Comparison of ENCODE assay signal across 8 mouse cellular contexts in the genomic region with DNA sequence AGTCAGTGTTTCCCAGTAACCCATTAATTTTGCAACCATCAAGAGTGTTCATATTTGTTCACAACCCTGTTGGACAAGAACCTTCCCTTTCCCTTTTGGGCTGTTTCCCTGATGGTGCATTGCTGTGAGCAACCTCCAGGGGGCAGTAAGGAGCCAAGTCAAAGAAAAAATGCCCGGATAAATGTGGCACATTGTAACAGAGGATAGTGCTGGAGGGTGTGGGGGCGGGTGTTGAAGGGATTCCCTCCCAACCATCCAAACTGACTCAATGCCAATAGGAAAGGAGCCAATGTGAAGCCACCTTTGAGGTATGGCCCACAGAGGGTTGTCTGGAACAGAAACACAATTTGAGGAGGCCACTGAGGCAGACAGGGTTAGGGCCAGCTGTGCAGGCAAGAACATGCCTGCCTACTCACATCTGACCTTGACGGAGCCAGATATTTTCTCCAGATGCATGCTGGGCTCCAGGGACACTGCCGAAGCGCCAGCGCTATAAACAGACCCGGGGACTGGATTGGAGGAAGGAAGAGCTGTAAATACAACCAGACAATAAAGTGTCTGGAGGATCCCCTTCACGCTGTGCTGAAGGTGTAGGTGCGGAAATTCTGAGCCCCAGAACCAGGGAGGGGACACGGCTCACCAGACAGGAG. TPM values are rescaled to one million over a fixed set of nuclear protein-coding genes. Genes with fewer than 3 reads are reported as not detected.
A peak's percentile ranks its signal among the peaks of the same experiment; 100 is the strongest.
DNase-seq lines count a peak whose midpoint lies in the region; ATAC-seq and TF ChIP-seq lines count a peak whose summit lies in the region.

No protein-coding gene starts in this region.

- ATAC-seq in embryonic facial prominence, embryonic 15.5 days (ENCODE audit: insufficient number of reproducible peaks, low FRiP score, low TSS enrichment, low read depth), result no peak
- ATAC-seq in kidney, embryonic 15.5 days (replicated peaks; ENCODE audit: low FRiP score), result no peak
- ATAC-seq in liver, embryonic 15.5 days (ENCODE audit: insufficient read depth), result no peak
- ATAC-seq in neural tube, embryonic 15.5 days (ENCODE audit: low FRiP score), result peak; percentile 35; the same call in 1 of the 2 replicates

- TF ChIP-seq CTCF in E14TG2a.4 (conservative IDR thresholded peaks at IDR 0.05; ENCODE audit: low read length), result peak; percentile 99
- TF ChIP-seq CTCF in thymus, adult 2 months (IDR thresholded peaks at IDR 0.05; ENCODE audit: borderline replicate concordance, control insufficient read depth, extremely low read depth, insufficient read depth, low read length, poor library complexity), result peak; percentile 13; the same call in 1 of the 2 replicates

- WGBS in embryonic facial prominence, embryonic 15.5 days, result 20% methylated on average over 10 of the region's 10 CpGs
- WGBS in heart, embryonic 10.5 days, result 41% methylated on average over 10 of the region's 10 CpGs
- WGBS in kidney, embryonic 15.5 days, result 15% methylated on average over 10 of the region's 10 CpGs
- WGBS in liver, embryonic 15.5 days (ENCODE audit: insufficient replicate concordance), result 26% methylated on average over 10 of the region's 10 CpGs
- 8% methylated on average over 10 of the region's 10 CpGs for WGBS in neural tube, embryonic 15.5 days
- WGBS in thymus, adult 2 months, result 44% methylated on average over 10 of the region's 10 CpGs

- H3K27me3 ChIP-seq in E14TG2a.4 (ENCODE audit: insufficient read depth, low read length), result peaks cover 12% of the 10 kb centered on the region
- no peaks in the 10 kb centered on the region for H3K27me3 ChIP-seq in embryonic facial prominence, embryonic 15.5 days
- peaks cover 19% of the 10 kb centered on the region for H3K27me3 ChIP-seq in heart, embryonic 10.5 days (ENCODE audit: insufficient read depth, poor library complexity, severe bottlenecking)
- no peaks in the 10 kb centered on the region for H3K27me3 ChIP-seq in kidney, embryonic 15.5 days
- no peaks in the 10 kb centered on the region for H3K27me3 ChIP-seq in liver, embryonic 15.5 days
- H3K27me3 ChIP-seq in neural tube, embryonic 15.5 days (replicated peaks), result no peaks in the 10 kb centered on the region
- H3K27me3 ChIP-seq in thymus, adult 2 months (ENCODE audit: control insufficient read depth, insufficient read depth, low read length), result no peaks in the 10 kb centered on the region

- no peaks in the 10 kb centered on the region for H3K36me3 ChIP-seq in E14TG2a.4 (ENCODE audit: insufficient read depth, low read length)
- no peaks in the 10 kb centered on the region for H3K36me3 ChIP-seq in embryonic facial prominence, embryonic 15.5 days
- H3K36me3 ChIP-seq in heart, embryonic 10.5 days, result no peaks in the 10 kb centered on the region
- no peaks in the 10 kb centered on the region for H3K36me3 ChIP-seq in kidney, embryonic 15.5 days
- no peaks in the 10 kb centered on the region for H3K36me3 ChIP-seq in liver, embryonic 15.5 days (replicated peaks)
- no peaks in the 10 kb centered on the region for H3K36me3 ChIP-seq in neural tube, embryonic 15.5 days
- H3K36me3 ChIP-seq in thymus, adult 2 months (ENCODE audit: control insufficient read depth, insufficient read depth, low read length), result no peaks in the 10 kb centered on the region

- H3K9me3 ChIP-seq in E14TG2a.4 (ENCODE audit: low read length), result no peaks in the 10 kb centered on the region
- H3K9me3 ChIP-seq in embryonic facial prominence, embryonic 15.5 days (replicated peaks), result no peaks in the 10 kb centered on the region
- no peaks in the 10 kb centered on the region for H3K9me3 ChIP-seq in heart, embryonic 10.5 days
- no peaks in the 10 kb centered on the region for H3K9me3 ChIP-seq in kidney, embryonic 15.5 days (replicated peaks)
- no peaks in the 10 kb centered on the region for H3K9me3 ChIP-seq in liver, embryonic 15.5 days (replicated peaks)
- no peaks in the 10 kb centered on the region for H3K9me3 ChIP-seq in neural tube, embryonic 15.5 days (replicated peaks)

- peak overlapping the region; percentile 77 for H3K27ac ChIP-seq in embryonic facial prominence, embryonic 15.5 days (replicated peaks)
- H3K27ac ChIP-seq in heart, embryonic 10.5 days, result peak overlapping the region; percentile 29; the same call in 1 of the 2 replicates
- H3K27ac ChIP-seq in kidney, embryonic 15.5 days, result peak overlapping the region; percentile 45; the same call in 1 of the 2 replicates
- peak overlapping the region; percentile 42; the same call in 1 of the 2 replicates for H3K27ac ChIP-seq in liver, embryonic 15.5 days (replicated peaks)
- H3K27ac ChIP-seq in neural tube, embryonic 15.5 days (replicated peaks), result peak overlapping the region; percentile 63
- H3K27ac ChIP-seq in thymus, adult 2 months (ENCODE audit: control insufficient read depth, insufficient read depth, low read length), result no peak overlapping the region

- H3K4me2 ChIP-seq in embryonic facial prominence, embryonic 15.5 days (replicated peaks), result peak overlapping the region; percentile 22; the same call in 1 of the 2 replicates
- peak overlapping the region; percentile 39 for H3K4me2 ChIP-seq in kidney, embryonic 15.5 days
- peak overlapping the region; percentile 23; the same call in 1 of the 2 replicates for H3K4me2 ChIP-seq in liver, embryonic 15.5 days
- peak overlapping the region; percentile 33 for H3K4me2 ChIP-seq in neural tube, embryonic 15.5 days

- H3K4me3 ChIP-seq in E14TG2a.4 (replicated peaks; ENCODE audit: low read length), result peak overlapping the region; percentile 30
- H3K4me3 ChIP-seq in embryonic facial prominence, embryonic 15.5 days (replicated peaks), result 0 out of 2 replicates have a peak overlapping the region, but pooled peaks have one; percentile 2
- H3K4me3 ChIP-seq in heart, embryonic 10.5 days, result no peak overlapping the region
- H3K4me3 ChIP-seq in kidney, embryonic 15.5 days (replicated peaks), result no peak overlapping the region
- no peak overlapping the region for H3K4me3 ChIP-seq in liver, embryonic 15.5 days (replicated peaks)
- no peak overlapping the region for H3K4me3 ChIP-seq in neural tube, embryonic 15.5 days (replicated peaks)
- no peak overlapping the region for H3K4me3 ChIP-seq in thymus, adult 2 months (ENCODE audit: control insufficient read depth, insufficient read depth, low read length)

- no peak for TF ChIP-seq POLR2A in thymus, adult 2 months (IDR thresholded peaks at IDR 0.05; ENCODE audit: control insufficient read depth, extremely low read depth, insufficient read depth, low read length, poor library complexity)

- no peak overlapping the region for H3K9ac ChIP-seq in embryonic facial prominence, embryonic 15.5 days
- H3K9ac ChIP-seq in kidney, embryonic 15.5 days, result 0 out of 2 replicates have a peak overlapping the region, but pooled peaks have one; percentile 29
- no peak overlapping the region for H3K9ac ChIP-seq in liver, embryonic 15.5 days
- no peak overlapping the region; the same call in 1 of the 2 replicates for H3K9ac ChIP-seq in neural tube, embryonic 15.5 days (replicated peaks)

- H3K4me1 ChIP-seq in E14TG2a.4 (replicated peaks; ENCODE audit: low read depth, low read length), result peaks cover 77% of the 10 kb centered on the region
- peaks cover 45% of the 10 kb centered on the region for H3K4me1 ChIP-seq in embryonic facial prominence, embryonic 15.5 days
- peaks cover 43% of the 10 kb centered on the region for H3K4me1 ChIP-seq in heart, embryonic 10.5 days
- H3K4me1 ChIP-seq in kidney, embryonic 15.5 days, result peaks cover 61% of the 10 kb centered on the region
- H3K4me1 ChIP-seq in liver, embryonic 15.5 days (replicated peaks), result peaks cover 53% of the 10 kb centered on the region
- H3K4me1 ChIP-seq in neural tube, embryonic 15.5 days, result peaks cover 23% of the 10 kb centered on the region
- H3K4me1 ChIP-seq in thymus, adult 2 months (replicated peaks; ENCODE audit: control insufficient read depth, insufficient read depth, low read length), result peaks cover 53% of the 10 kb centered on the region

- DNase-seq in adrenal gland, postnatal 36 days, result peak; percentile 68 to 71
- DNase-seq in heart, embryonic 10.5 days (ENCODE audit: low spot score), result no peak
- peak; percentile 65 for DNase-seq in thymus, adult 2 months

RNA-seq across cellular contexts. Expression of a gene that starts 3.6 kb away (rescaled TPM):
- not detected for total RNA-seq in adrenal gland, postnatal 36 days (2021)
- not detected in 2 replicates for polyA plus RNA-seq in embryonic facial prominence, embryonic 15.5 days (2015; fragmentation: Nextera tagmentation; extraction: Ambion mirVana)
- polyA plus RNA-seq in heart, embryonic 10.5 days (2016; fragmentation: Nextera tagmentation; extraction: Ambion mirVana), result not detected in 2 replicates
- polyA plus RNA-seq in kidney, embryonic 15.5 days (2015; fragmentation: Nextera tagmentation; extraction: Ambion mirVana), result 0.45 TPM in 1 of 2 replicates, not detected in the other
- 1.4 and 1.9 TPM in 2 replicates for polyA plus RNA-seq in liver, embryonic 15.5 days (2015; fragmentation: Nextera tagmentation; extraction: Ambion mirVana)
- 1.6 TPM in 1 of 2 replicates, not detected in the other for polyA plus RNA-seq in neural tube, embryonic 15.5 days (2015; fragmentation: Nextera tagmentation; extraction: Ambion mirVana)
- polyA plus RNA-seq in thymus, adult 2 months (2012; rRNA removed), result 2.7 TPM in 2 replicates

RNA-seq across cellular contexts. Expression of a gene that starts 38.7 kb away (rescaled TPM):
- 10 to 100 TPM in 1 of 2 experiments, 1 to 10 TPM in 1; 9.6 to 12.7 TPM for total RNA-seq in adrenal gland, postnatal 36 days (2021)
- 31.8 and 36.0 TPM in 2 replicates for polyA plus RNA-seq in embryonic facial prominence, embryonic 15.5 days (2015; fragmentation: Nextera tagmentation; extraction: Ambion mirVana)
- 3.8 and 4.7 TPM in 2 replicates for polyA plus RNA-seq in heart, embryonic 10.5 days (2016; fragmentation: Nextera tagmentation; extraction: Ambion mirVana)
- polyA plus RNA-seq in kidney, embryonic 15.5 days (2015; fragmentation: Nextera tagmentation; extraction: Ambion mirVana), result 32.3 and 34.5 TPM in 2 replicates
- polyA plus RNA-seq in liver, embryonic 15.5 days (2015; fragmentation: Nextera tagmentation; extraction: Ambion mirVana), result 11.0 and 12.9 TPM in 2 replicates
- 16.7 and 19.4 TPM in 2 replicates for polyA plus RNA-seq in neural tube, embryonic 15.5 days (2015; fragmentation: Nextera tagmentation; extraction: Ambion mirVana)
- 141 and 171 TPM in 2 replicates for polyA plus RNA-seq in thymus, adult 2 months (2012; rRNA removed)

Comparison
In these comparisons a context has a peak if more than half of its experiments do, and no peak if none do; other contexts are left out.
1. H3K4me3 ChIP-seq: peak in E14TG2a.4 (single experiment) and embryonic facial prominence, embryonic 15.5 days (single experiment); none in heart, embryonic 10.5 days (single experiment), kidney, embryonic 15.5 days (single experiment), liver, embryonic 15.5 days (single experiment), neural tube, embryonic 15.5 days (single experiment) and thymus, adult 2 months (single experiment).
2. Peak in every context shown above with its lines, with median percentiles within 50 percentile points of each other: H3K4me2 ChIP-seq.